Comparison of ENCODE assay signal across 18 mouse cellular contexts in the genomic region with DNA sequence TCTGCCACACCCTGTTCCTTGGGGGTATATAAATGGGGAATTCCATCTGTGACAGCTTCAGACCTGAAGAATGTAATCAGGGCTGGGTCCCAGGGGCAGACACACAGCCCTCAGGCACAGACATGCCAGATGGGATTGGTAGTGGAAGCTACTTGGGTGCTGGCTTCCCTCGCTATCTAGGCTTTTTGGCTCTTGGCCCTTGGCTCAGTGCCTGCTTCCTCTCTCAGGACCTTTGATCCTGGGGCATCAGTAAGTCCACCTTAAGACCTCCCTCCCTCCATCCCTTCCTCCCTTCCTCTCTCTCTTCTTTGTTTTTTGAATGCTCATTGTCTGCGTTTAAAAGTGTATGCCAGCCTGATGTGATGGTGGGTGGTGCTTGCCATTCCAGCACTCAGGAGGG. TPM values are rescaled to one million over a fixed set of nuclear protein-coding genes. Genes with fewer than 3 reads are reported as not detected.
"Had no signal": no experiment of that assay in that cellular context is flagged by ENCODE, and none has a peak within 500 bp of the region (broad histone marks: within the 10 kb centered on the region; RNA-seq: fewer than 3 reads in every experiment).

No protein-coding gene starts in this region.

- H3K27ac ChIP-seq: kidney, postnatal 0 days; left cerebral cortex, adult 2 months; limb, embryonic 12.5 days; limb, embryonic 15.5 days; liver, embryonic 13.5 days; stomach, postnatal 0 days had no signal

- ATAC-seq: intestine, embryonic 16.5 days had no signal

- H3K9me3 ChIP-seq: limb, embryonic 12.5 days; limb, embryonic 15.5 days; liver, embryonic 13.5 days had no signal

- H3K36me3 ChIP-seq: limb, embryonic 12.5 days; limb, embryonic 15.5 days; liver, embryonic 13.5 days had no signal

- H3K4me1 ChIP-seq: limb, embryonic 12.5 days; limb, embryonic 15.5 days; liver, embryonic 13.5 days had no signal

- DNase-seq: layer of hippocampus, postnatal 36 days; left cerebral cortex, postnatal 4 days; liver, embryonic 13.5 days; lung, adult 2 months; lung, postnatal 14 days; lung, postnatal 4 days; midbrain, embryonic 14.5 days; thymus, postnatal 25 days had no signal

- H3K4me3 ChIP-seq: left cerebral cortex, adult 2 months; limb, embryonic 12.5 days; limb, embryonic 15.5 days; liver, embryonic 13.5 days had no signal

- H3K27me3 ChIP-seq: limb, embryonic 12.5 days; limb, embryonic 15.5 days; liver, embryonic 13.5 days had no signal

- H3K9ac ChIP-seq: limb, embryonic 12.5 days; limb, embryonic 15.5 days; liver, embryonic 13.5 days had no signal

- H3K4me2 ChIP-seq: limb, embryonic 12.5 days; limb, embryonic 15.5 days; liver, embryonic 13.5 days; midbrain, embryonic 11.5 days had no signal

RNA-seq across cellular contexts. Expression of gene Syngr4, which starts 43.3 kb away (rescaled TPM):
- total RNA-seq: layer of hippocampus, postnatal 36 days; left cerebral cortex, adult 2 months; megakaryocyte-erythroid progenitor cell, adult 5-6 weeks; midbrain, postnatal 0 days had no signal
- polyA plus RNA-seq: lung, adult 2 months; midbrain, embryonic 14.5 days; neural tube, embryonic 14.5 days had no signal
